In genomic region chr16:30973416-30973815, GRCm38 (mm10) we compare ENCODE assay signal across 8 mouse cellular contexts.
DNase-seq lines count a peak whose midpoint lies in the region; ATAC-seq lines count a peak whose summit lies in the region.

No protein-coding gene starts in this region.

- peak overlapping the region; percentile 31; the same call in 1 of the 2 replicates for H3K27ac ChIP-seq in forebrain, embryonic 12.5 days
- H3K27ac ChIP-seq in forebrain, embryonic 15.5 days (replicated peaks), result no peak overlapping the region
- no peak overlapping the region for H3K27ac ChIP-seq in forebrain, embryonic 11.5 days (ENCODE audit: low read depth, low read length)

- peak; percentile 59 for DNase-seq in adipocyte (ENCODE audit: low spot score)
- DNase-seq in heart, postnatal 36 days, result peak; percentile 66 to 71
- peak; percentile 82 to 89 for DNase-seq in lung, adult 18-20 months
- DNase-seq in gastrocnemius, adult 18-20 months (ENCODE audit: low spot score), result no peak
- DNase-seq in forebrain, embryonic 11.5 days (ENCODE audit: low spot score), result no peak

- H3K9ac ChIP-seq in forebrain, embryonic 12.5 days, result no peak overlapping the region
- no peak overlapping the region for H3K9ac ChIP-seq in forebrain, embryonic 15.5 days (replicated peaks)
- H3K9ac ChIP-seq in forebrain, embryonic 11.5 days (ENCODE audit: low read length), result no peak overlapping the region

- no peaks in the 10 kb centered on the region for H3K36me3 ChIP-seq in forebrain, embryonic 12.5 days (replicated peaks)
- H3K36me3 ChIP-seq in forebrain, embryonic 15.5 days, result no peaks in the 10 kb centered on the region
- no peaks in the 10 kb centered on the region for H3K36me3 ChIP-seq in forebrain, embryonic 11.5 days (ENCODE audit: control insufficient read depth, insufficient read depth, low read length)

- ATAC-seq in forebrain, embryonic 12.5 days (ENCODE audit: low FRiP score), result no peak
- no peak for ATAC-seq in forebrain, embryonic 15.5 days (replicated peaks)
- no peak for ATAC-seq in frontal cortex, adult (ENCODE audit: low TSS enrichment)
- ATAC-seq in forebrain, embryonic 11.5 days (replicated peaks; ENCODE audit: low FRiP score), result no peak

- no peak overlapping the region for H3K4me2 ChIP-seq in forebrain, embryonic 12.5 days
- H3K4me2 ChIP-seq in forebrain, embryonic 15.5 days (replicated peaks), result no peak overlapping the region
- H3K4me2 ChIP-seq in forebrain, embryonic 11.5 days (ENCODE audit: low read depth, low read length, severe bottlenecking), result no peak overlapping the region

- 72% methylated on average over 6 of the region's 6 CpGs for WGBS in forebrain, embryonic 12.5 days
- 51% methylated on average over 6 of the region's 6 CpGs for WGBS in forebrain, embryonic 15.5 days
- WGBS in forebrain, embryonic 11.5 days, result 72% methylated on average over 6 of the region's 6 CpGs

- H3K4me1 ChIP-seq in forebrain, embryonic 12.5 days, result peaks cover 23% of the 10 kb centered on the region
- peaks cover 11% of the 10 kb centered on the region for H3K4me1 ChIP-seq in forebrain, embryonic 15.5 days
- peaks cover 7% of the 10 kb centered on the region for H3K4me1 ChIP-seq in forebrain, embryonic 11.5 days (replicated peaks; ENCODE audit: control insufficient read depth, insufficient read depth, low read length)

- intact Hi-C loops in heart, postnatal 36 days (cut with DNase I), result loop anchor here (10.0 kb wide), 1 partner anchor 381 kb away; no protein-coding TSS in a partner anchor

- no peak overlapping the region for H3K4me3 ChIP-seq in forebrain, embryonic 12.5 days (replicated peaks)
- H3K4me3 ChIP-seq in forebrain, embryonic 15.5 days, result no peak overlapping the region
- H3K4me3 ChIP-seq in forebrain, embryonic 11.5 days (ENCODE audit: low read depth, low read length), result no peak overlapping the region

- 0 out of 2 replicates have a peak, but pooled peaks cover 3% of the 10 kb centered on the region for H3K27me3 ChIP-seq in forebrain, embryonic 12.5 days
- no peaks in the 10 kb centered on the region for H3K27me3 ChIP-seq in forebrain, embryonic 15.5 days
- H3K27me3 ChIP-seq in forebrain, embryonic 11.5 days (ENCODE audit: control insufficient read depth, insufficient read depth, low read length), result no peaks in the 10 kb centered on the region

- no peaks in the 10 kb centered on the region for H3K9me3 ChIP-seq in forebrain, embryonic 12.5 days
- H3K9me3 ChIP-seq in forebrain, embryonic 15.5 days, result no peaks in the 10 kb centered on the region
- H3K9me3 ChIP-seq in forebrain, embryonic 11.5 days (ENCODE audit: control insufficient read depth, low read length), result no peaks in the 10 kb centered on the region

Comparison
In these comparisons a context has a peak if more than half of its experiments do, and no peak if none do; other contexts are left out.
1. DNase-seq: peak in adipocyte (single experiment), heart, postnatal 36 days (2 of 2) and lung, adult 18-20 months (2 of 2); none in gastrocnemius, adult 18-20 months (single experiment) and forebrain, embryonic 11.5 days (single experiment).